Mouse (Mus musculus) midbrain, embryonic 14.5 days (tissue): ENCODE data around the gene Macf1. TPM values are rescaled to one million over a fixed set of nuclear protein-coding genes. Genes with fewer than 3 reads are reported as not detected.
"Not testable (repeated sequence)": the region's sequence is repeated elsewhere in the genome, so short reads cannot be mapped to it uniquely, and the experiment has no call there.

Source experiments
- ATAC-seq: fragments of 200-750 bp; cut with Nextera tagmentation; 2 replicates; pipeline ENCODE4 v1.8.0; 2017; ENCODE audit warnings: moderate number of reproducible peaks, moderate library complexity; ENCODE audit not compliant: low FRiP score, low TSS enrichment
- DNase-seq: peaks from one replicate; pipeline ENCODE4 v3.0.0-alpha.2; 2015
- H3K27ac ChIP-seq: fragments of 300-500 bp; sonication (generic); replicated peaks from 2 replicates; pipeline ENCODE4 v1.5.1; 2014; ENCODE audit warnings: mild to moderate bottlenecking, low read depth, low read length, moderate library complexity
- H3K27me3 ChIP-seq: fragments of 300-500 bp; sonication (generic); 2 replicates; pipeline ENCODE4 v1.6.1; 2014; ENCODE audit warnings: low read length, control low read depth, mixed read lengths; ENCODE audit not compliant: control insufficient read depth, insufficient read depth
- H3K36me3 ChIP-seq: fragments of 300-500 bp; sonication (generic); 2 replicates; pipeline ENCODE4 v1.6.1; 2014; ENCODE audit warnings: low read length, control low read depth; ENCODE audit not compliant: control insufficient read depth, insufficient read depth
- H3K4me1 ChIP-seq: fragments of 300-500 bp; sonication (generic); 2 replicates; pipeline ENCODE4 v1.6.1; 2014; ENCODE audit warnings: mild to moderate bottlenecking, antibody characterized with exemption, low read length, control low read depth; ENCODE audit not compliant: control insufficient read depth, insufficient read depth
- H3K4me2 ChIP-seq: fragments of 300-500 bp; sonication (generic); 2 replicates; pipeline ENCODE4 v1.6.1; 2014; ENCODE audit warnings: mild to moderate bottlenecking, low read length, moderate library complexity
- H3K4me3 ChIP-seq: fragments of 300-500 bp; sonication (generic); replicated peaks from 2 replicates; pipeline ENCODE4 v1.5.1; 2014; ENCODE audit warnings: low read depth, low read length
- H3K9ac ChIP-seq: fragments of 300-500 bp; sonication (generic); replicated peaks from 2 replicates; pipeline ENCODE4 v1.6.1; 2014; ENCODE audit warnings: mild to moderate bottlenecking, low read length, moderate library complexity
- H3K9me3 ChIP-seq: fragments of 300-500 bp; sonication (generic); 2 replicates; pipeline ENCODE4 v1.6.1; 2016; ENCODE audit warnings: low read length, control low read depth, mixed read lengths; ENCODE audit not compliant: control insufficient read depth
- WGBS: fragments of 180-500 bp; shearing (Covaris S2); extraction: QIAGEN DNeasy Blood & Tissue Kit; methylation state at CpG from one replicate; pipeline ENCODE4 v1.1.7; 2014; 5-methylcytosine and 5-hydroxymethylcytosine counted together
- polyA plus RNA-seq: library from polyadenylated mRNA; unstranded; fragments of >200 nt; fragmentation: Nextera tagmentation; extraction: Ambion mirVana; gene quantifications from 2 replicates; pipeline ENCODE4 v1.2.1, GENCODE M21; 2014

Gene Macf1
- polyA plus RNA-seq, 1 experiment from 2014 or later, result 140 TPM

DNA sequence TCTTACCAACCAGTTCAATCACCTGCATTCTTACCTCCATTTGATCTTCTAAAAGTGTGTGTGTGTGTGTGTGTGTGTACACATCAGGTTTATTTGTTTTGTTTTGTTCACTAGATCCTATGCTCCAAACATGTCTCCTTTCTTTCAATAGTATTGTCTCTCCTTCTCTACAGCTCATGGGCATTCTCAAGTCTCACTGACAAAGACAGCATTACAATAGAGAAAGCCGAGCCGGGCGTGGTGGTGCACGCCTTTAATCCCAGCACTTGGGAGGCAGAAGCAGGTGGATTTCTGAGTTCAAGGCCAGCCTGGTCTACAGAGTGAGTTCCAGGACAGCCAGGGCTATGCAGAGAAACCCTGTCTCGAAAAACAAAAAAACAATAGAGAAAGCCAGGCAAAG, 30.7 kb downstream of the Macf1 start:
- not testable (repeated sequence) for H3K36me3 ChIP-seq, DNase-seq, H3K4me3 ChIP-seq, H3K4me1 ChIP-seq, H3K27me3 ChIP-seq, ATAC-seq, H3K9me3 ChIP-seq, H3K27ac ChIP-seq, H3K4me2 ChIP-seq, H3K9ac ChIP-seq
- WGBS, result 83% methylated on average over 5 of the region's 5 CpGs

DNA sequence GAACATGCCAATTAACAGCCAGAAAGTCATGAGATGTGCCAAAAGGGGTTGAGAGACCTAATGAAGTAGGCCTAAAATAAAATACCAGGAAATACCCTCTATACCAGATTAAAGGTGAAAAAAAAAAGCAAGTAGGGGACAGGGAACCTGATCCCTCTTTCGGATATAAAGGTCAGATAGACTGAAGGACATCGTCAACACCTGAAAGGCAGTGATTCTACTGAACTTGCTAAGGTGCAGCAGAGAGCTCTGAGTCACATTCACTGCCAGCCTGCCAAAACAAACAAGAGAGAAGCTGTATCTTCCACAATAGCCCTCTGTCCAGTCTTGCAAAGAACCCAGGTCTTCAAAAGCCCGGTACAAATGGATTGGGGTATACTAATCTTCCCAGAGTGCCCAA, 32.0 kb downstream of the Macf1 start:
- 91% methylated on average over 3 of the region's 3 CpGs for WGBS
- H3K9ac ChIP-seq, result no peak overlapping the region
- no peak overlapping the region for H3K4me3 ChIP-seq
- no peaks in the 10 kb centered on the region for H3K9me3 ChIP-seq
- H3K36me3 ChIP-seq, result no peaks in the 10 kb centered on the region
- no peak for ATAC-seq
- no peaks in the 10 kb centered on the region for H3K4me1 ChIP-seq
- DNase-seq, result no peak
- H3K4me2 ChIP-seq, result no peak overlapping the region
- H3K27ac ChIP-seq, result no peak overlapping the region
- H3K27me3 ChIP-seq, result no peaks in the 10 kb centered on the region

DNA sequence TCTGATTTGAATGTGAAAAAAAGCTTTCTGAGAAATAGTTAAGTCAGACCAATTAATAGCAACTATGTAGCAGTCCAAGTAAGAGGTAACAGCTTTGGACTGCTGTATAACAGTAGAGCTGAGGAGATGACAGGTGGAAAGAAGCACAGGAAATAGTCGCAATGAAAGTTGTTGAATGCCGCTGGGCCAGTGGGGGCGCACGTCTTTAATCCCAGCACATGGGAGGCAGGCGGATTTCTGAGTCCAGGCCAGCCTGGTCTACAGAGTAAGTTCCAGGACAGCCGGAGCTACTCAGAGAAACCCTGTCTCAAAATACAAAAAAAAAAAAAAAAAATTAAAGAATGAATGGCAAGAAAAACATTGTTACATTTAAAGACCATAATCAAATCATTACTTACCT, 35.0 kb downstream of the Macf1 start:
- no peaks in the 10 kb centered on the region for H3K4me1 ChIP-seq
- H3K9ac ChIP-seq, result no peak overlapping the region
- H3K4me2 ChIP-seq, result no peak overlapping the region
- no peaks in the 10 kb centered on the region for H3K27me3 ChIP-seq
- WGBS, result 90% methylated on average over 6 of the region's 6 CpGs
- 0 out of 2 replicates have a peak, but pooled peaks cover 2% of the 10 kb centered on the region for H3K36me3 ChIP-seq
- H3K9me3 ChIP-seq, result no peaks in the 10 kb centered on the region
- H3K27ac ChIP-seq, result no peak overlapping the region
- ATAC-seq, result no peak
- H3K4me3 ChIP-seq, result no peak overlapping the region
- DNase-seq, result no peak

DNA sequence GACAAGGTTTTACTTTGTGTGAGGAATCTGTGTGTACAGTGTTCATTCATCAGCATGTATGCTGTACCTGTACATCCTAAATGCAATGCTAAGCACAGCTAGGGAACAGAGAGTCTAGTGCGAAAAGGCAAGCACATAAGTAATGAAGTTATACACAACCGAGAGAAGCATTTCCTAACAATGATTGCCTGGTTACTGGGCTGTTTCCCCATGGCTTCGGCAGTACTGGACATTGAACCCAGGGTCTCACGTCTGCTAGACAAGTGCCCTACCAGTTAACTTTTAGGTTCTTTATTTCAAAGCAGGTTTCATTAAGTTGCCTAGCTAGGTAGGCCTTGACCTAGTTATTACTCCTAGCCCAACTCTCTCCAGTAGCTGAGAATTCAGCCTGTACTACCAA, 36.5 kb downstream of the Macf1 start:
- 0 out of 2 replicates have a peak, but pooled peaks cover 2% of the 10 kb centered on the region for H3K36me3 ChIP-seq
- no peak overlapping the region for H3K4me2 ChIP-seq
- no peak overlapping the region for H3K9ac ChIP-seq
- WGBS, result 90% methylated on average over 4 of the region's 4 CpGs
- ATAC-seq (no peak), DNase-seq (no peak)
- no peaks in the 10 kb centered on the region for H3K4me1 ChIP-seq
- no peak overlapping the region for H3K4me3 ChIP-seq
- no peaks in the 10 kb centered on the region for H3K27me3 ChIP-seq
- H3K9me3 ChIP-seq, result no peaks in the 10 kb centered on the region
- H3K27ac ChIP-seq, result no peak overlapping the region

DNA sequence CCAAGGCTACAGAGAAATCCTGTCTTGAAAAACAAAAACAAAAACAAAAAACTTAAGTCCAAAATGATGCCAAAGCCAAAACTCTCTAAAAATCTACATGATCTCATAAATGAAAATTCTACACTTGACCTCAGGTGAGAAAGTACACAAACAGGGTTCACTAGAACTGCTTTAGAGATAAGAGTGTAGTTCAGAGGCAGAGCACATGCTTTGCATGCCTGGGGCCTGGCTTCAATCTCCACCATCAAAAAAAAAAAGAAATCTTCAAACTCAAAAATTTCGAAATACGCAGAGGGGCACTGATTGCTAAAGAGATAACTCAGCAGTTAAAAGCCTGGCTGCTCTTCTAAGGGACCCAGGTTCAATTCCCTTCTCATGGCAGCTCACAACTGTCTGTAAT, 37.1 kb downstream of the Macf1 start:
- Histone ChIP-seq H3K9me3 (no peaks in the 10 kb centered on the region), H3K4me1 (no peaks in the 10 kb centered on the region), H3K36me3 (0 out of 2 replicates have a peak, but pooled peaks cover 2% of the 10 kb centered on the region), H3K27ac (no peak overlapping the region), H3K4me3 (no peak overlapping the region), H3K27me3 (no peaks in the 10 kb centered on the region), H3K9ac (no peak overlapping the region), H3K4me2 (no peak overlapping the region)
- WGBS, result 96% methylated on average over 2 of the region's 2 CpGs
- no peak for DNase-seq
- ATAC-seq, result no peak

DNA sequence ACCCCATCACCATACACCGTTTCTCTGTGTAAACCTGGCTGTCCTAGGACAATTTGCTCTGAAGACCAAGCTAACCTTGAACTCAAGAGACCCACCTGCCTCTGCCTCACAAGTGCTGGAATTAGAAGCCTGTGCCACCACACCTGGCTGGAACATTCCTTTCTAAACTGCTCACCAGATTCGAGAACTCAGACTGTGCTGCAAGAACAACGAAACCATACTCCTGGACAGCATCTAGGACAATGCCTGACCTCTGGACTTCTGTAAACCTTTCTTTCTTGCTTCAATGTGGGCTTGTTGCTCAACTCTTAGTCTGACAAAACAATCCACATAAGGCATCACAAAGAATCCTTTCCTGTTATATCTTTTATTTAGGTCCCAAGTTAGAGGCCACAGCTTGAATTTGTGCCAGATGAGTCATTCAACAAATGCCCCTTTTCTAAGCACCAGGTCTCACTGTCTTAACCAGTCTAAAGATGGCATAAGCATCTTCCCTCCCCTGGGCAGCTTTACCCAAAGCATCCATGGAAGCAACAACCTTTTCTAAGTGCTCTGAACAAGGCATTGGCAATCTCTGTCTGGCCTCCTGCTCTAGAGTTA, 38.8 kb downstream of the Macf1 start:
- 97% methylated on average over 3 of the region's 3 CpGs for WGBS
- no peak for DNase-seq
- H3K36me3 ChIP-seq, result 0 out of 2 replicates have a peak, but pooled peaks cover 2% of the 10 kb centered on the region
- no peaks in the 10 kb centered on the region for H3K9me3 ChIP-seq
- no peak for ATAC-seq
- no peak overlapping the region for H3K4me2 ChIP-seq
- no peaks in the 10 kb centered on the region for H3K4me1 ChIP-seq
- no peak overlapping the region for H3K27ac ChIP-seq
- H3K27me3 ChIP-seq, result no peaks in the 10 kb centered on the region
- H3K9ac ChIP-seq, result no peak overlapping the region
- no peak overlapping the region for H3K4me3 ChIP-seq

DNA sequence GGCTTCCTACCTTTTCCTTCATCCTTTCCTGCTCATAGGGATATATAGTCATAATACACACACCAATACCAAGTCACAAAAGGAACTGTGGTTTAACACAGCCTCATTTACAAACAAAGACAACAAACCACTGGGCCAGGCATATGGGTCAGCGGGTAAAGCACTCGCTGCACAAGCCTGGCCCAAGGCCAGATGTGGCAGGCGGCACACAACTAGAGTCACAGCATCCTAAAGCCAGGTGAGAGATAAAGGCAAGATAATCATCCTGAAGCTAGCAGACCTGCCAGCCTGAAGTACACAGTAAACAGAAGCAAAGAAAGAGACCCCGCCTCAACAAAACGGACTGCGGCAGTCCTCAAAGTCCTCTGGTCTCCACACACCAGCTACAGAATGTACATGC, 40.6 kb downstream of the Macf1 start:
- no peaks in the 10 kb centered on the region for H3K4me1 ChIP-seq
- peaks cover 2% of the 10 kb centered on the region; the same call in 1 of the 2 replicates for H3K36me3 ChIP-seq
- no peak overlapping the region for H3K4me2 ChIP-seq
- no peaks in the 10 kb centered on the region for H3K9me3 ChIP-seq
- 89% methylated on average over 6 of the region's 6 CpGs for WGBS
- H3K4me3 ChIP-seq, result no peak overlapping the region
- H3K27me3 ChIP-seq, result no peaks in the 10 kb centered on the region
- no peak for DNase-seq
- no peak overlapping the region for H3K9ac ChIP-seq
- H3K27ac ChIP-seq, result no peak overlapping the region
- ATAC-seq, result no peak

DNA sequence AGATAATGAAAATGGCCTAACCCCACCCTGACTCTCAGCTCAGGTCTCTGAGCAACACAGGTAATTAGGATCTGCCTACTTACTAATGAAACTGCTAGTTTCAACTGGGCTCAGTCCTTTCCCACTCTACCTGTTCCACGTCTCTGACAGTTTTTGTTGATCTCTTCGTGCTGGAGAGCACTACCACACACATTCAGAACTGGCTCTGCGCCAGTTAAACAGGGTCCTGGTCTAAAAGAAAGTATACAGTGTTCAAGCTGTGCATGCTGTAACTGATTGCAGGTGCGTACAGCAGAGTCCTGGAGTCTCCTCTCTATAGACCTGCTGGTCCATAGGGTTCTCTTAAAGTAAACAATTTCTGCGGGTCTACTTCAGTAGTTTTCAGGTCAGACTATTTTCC, 41.3 kb downstream of the Macf1 start:
- WGBS, result 88% methylated on average over 5 of the region's 5 CpGs
- Histone ChIP-seq H3K27me3 (no peaks in the 10 kb centered on the region), H3K4me2 (no peak overlapping the region), H3K36me3 (peaks cover 2% of the 10 kb centered on the region; the same call in 1 of the 2 replicates), H3K4me3 (no peak overlapping the region), H3K9ac (no peak overlapping the region), H3K4me1 (no peaks in the 10 kb centered on the region), H3K27ac (no peak overlapping the region), H3K9me3 (no peaks in the 10 kb centered on the region)
- no peak for ATAC-seq
- peak; percentile 25 for DNase-seq

DNA sequence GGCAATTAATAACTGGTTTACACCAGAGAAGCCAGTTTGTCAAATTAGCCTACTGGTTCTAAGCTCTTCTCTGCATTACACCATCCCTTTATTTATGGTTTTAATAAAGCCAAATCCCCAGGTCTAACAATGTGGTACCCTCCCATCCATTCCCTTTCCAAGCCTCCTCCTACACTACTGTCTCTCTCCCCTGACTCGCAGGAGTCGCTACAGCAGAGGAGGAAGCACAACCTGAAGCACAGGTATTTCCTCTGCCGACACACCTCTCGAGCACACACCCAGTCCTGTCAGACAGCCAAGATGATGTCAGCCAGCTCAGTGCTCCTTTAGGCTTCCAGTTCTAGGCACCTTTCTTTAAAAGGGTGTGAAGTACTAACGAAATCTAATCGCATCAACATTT, 47.0 kb downstream of the Macf1 start:
- no peaks in the 10 kb centered on the region for H3K9me3 ChIP-seq
- no peaks in the 10 kb centered on the region; the same call in 1 of the 2 replicates for H3K36me3 ChIP-seq
- DNase-seq, result no peak
- H3K9ac ChIP-seq, result no peak overlapping the region
- H3K4me2 ChIP-seq, result no peak overlapping the region
- H3K4me3 ChIP-seq, result no peak overlapping the region
- ATAC-seq, result no peak
- no peak overlapping the region for H3K27ac ChIP-seq
- WGBS, result 95% methylated on average over 6 of the region's 6 CpGs
- no peaks in the 10 kb centered on the region for H3K27me3 ChIP-seq
- H3K4me1 ChIP-seq, result no peaks in the 10 kb centered on the region
